Mouse (Mus musculus): Measurements from ENCODE around the gene Daam2. TPM values are rescaled to one million over a fixed set of nuclear protein-coding genes. Genes with fewer than 3 reads are reported as not detected.

The Daam2 gene
- total and polyA plus RNA-seq, 3 experiments: 0.04 to 0.41 TPM; not detected in 1

GRCm38 (mm10) chr17:49423872-49424271, 140.3 kb downstream of the Daam2 start:
- Histone ChIP-seq H3K27ac (ENCODE audit: insufficient read depth, low read depth) (no peak overlapping the region), H3K4me2 (ENCODE audit: insufficient read depth, low read depth, poor library complexity, severe bottlenecking) (no peak overlapping the region), H3K4me3 (replicated peaks in 1 of 3; ENCODE audit: low read depth in 2 of 3, low read length in 2 of 3, poor library complexity in 1 of 3) (no peak overlapping the region), H3K36me3 (replicated peaks in 1 of 2; ENCODE audit: control insufficient read depth in 1 of 2, insufficient read depth in 1 of 2, low read length in 1 of 2) (no peaks in the 10 kb centered on the region), H3K4me1 (ENCODE audit: control insufficient read depth in 1 of 2, insufficient read depth in 2 of 2) (peaks cover 6 to 14% of the 10 kb centered on the region in 2 experiments; a peak in 3 of 4 replicates), H3K9me3 (replicated peaks; ENCODE audit: low read length) (no peaks in the 10 kb centered on the region), H3K79me2 (replicated peaks; ENCODE audit: control insufficient read depth, extremely low read depth, insufficient read depth, poor library complexity, severe bottlenecking) (no peaks in the 10 kb centered on the region), H3K27me3 (replicated peaks) (peaks cover 15% of the 10 kb centered on the region), H3K9ac (ENCODE audit: insufficient read depth, low read depth) (no peak overlapping the region)
- DNase-seq (ENCODE audit: extremely low read depth): no peak
- in situ Hi-C loops (cut with MboI; ENCODE audit: low pct_ligation_motif_present, low pct_unique_long_range_greater_than_20kb, low sequenced_read_pairs): loop anchor here (25.0 kb wide), 1 partner anchor 962 kb away; the partner anchor contains the start of genes Tspo2 and Unc5cl
- TF ChIP-seq TBP (conservative IDR thresholded peaks at IDR 0.05; ENCODE audit: low read depth, low read length) (no peak), POLR2AphosphoS2 (IDR thresholded peaks at IDR 0.05; ENCODE audit: low read depth, low read length) (no peak), HCFC1 (IDR thresholded peaks at IDR 0.05; ENCODE audit: low read depth, low read length) (no peak), ZMIZ1 (IDR thresholded peaks at IDR 0.05; ENCODE audit: low read depth, low read length) (no peak), JUND (conservative IDR thresholded peaks at IDR 0.05; ENCODE audit: low read depth, low read length) (no peak), USF2 (conservative IDR thresholded peaks at IDR 0.05; ENCODE audit: low read depth, low read length) (no peak), UBTF (IDR thresholded peaks at IDR 0.05; ENCODE audit: low read depth, low read length) (no peak), MXI1 (IDR thresholded peaks at IDR 0.05; ENCODE audit: low read depth, low read length) (no peak), TCF12 (IDR thresholded peaks at IDR 0.05; ENCODE audit: low read depth, low read length) (no peak), E2F4 (IDR thresholded peaks at IDR 0.05; ENCODE audit: insufficient replicate concordance, low read depth, low read length) (no peak), RCOR1 (conservative IDR thresholded peaks at IDR 0.05; ENCODE audit: low read depth, low read length) (no peak), ETS1 (conservative IDR thresholded peaks at IDR 0.05; ENCODE audit: low read depth, low read length) (no peak), CTCF (conservative IDR thresholded peaks at IDR 0.05 in 1 of 2, IDR thresholded peaks at IDR 0.05 in 1 of 2; ENCODE audit: low read depth in 2 of 2, low read length in 2 of 2) (no peak), KAT2A (IDR thresholded peaks at IDR 0.05; ENCODE audit: insufficient replicate concordance, low read length) (no peak), GABPA (IDR thresholded peaks at IDR 0.05; ENCODE audit: insufficient replicate concordance, low read depth, low read length) (no peak), MYC (IDR thresholded peaks at IDR 0.05; ENCODE audit: low read depth, low read length) (no peak), PAX5 (IDR thresholded peaks at IDR 0.05; ENCODE audit: low read length) (no peak), MAZ (IDR thresholded peaks at IDR 0.05; ENCODE audit: low read depth, low read length) (no peak)
- dilution Hi-C loops (cut with MboI; ENCODE audit: extremely low pct_ligation_motif_present, extremely low pct_unique_long_range_greater_than_20kb, low sequenced_read_pairs): no loop called here

GRCm38 (mm10) chr17:49423067-49423325, 141.1 kb downstream of the Daam2 start:
- H3K27me3 ChIP-seq (replicated peaks): peaks cover 21% of the 10 kb centered on the region
- dilution Hi-C loops (cut with MboI; ENCODE audit: extremely low pct_ligation_motif_present, extremely low pct_unique_long_range_greater_than_20kb, low sequenced_read_pairs): no loop called here
- H3K4me2 ChIP-seq (ENCODE audit: insufficient read depth, low read depth, poor library complexity, severe bottlenecking): no peak overlapping the region
- in situ Hi-C loops (cut with MboI; ENCODE audit: low pct_ligation_motif_present, low pct_unique_long_range_greater_than_20kb, low sequenced_read_pairs): loop anchor here (25.0 kb wide), 1 partner anchor 961 kb away; the partner anchor contains the start of genes Tspo2 and Unc5cl
- H3K9ac ChIP-seq (ENCODE audit: insufficient read depth, low read depth): no peak overlapping the region
- H3K36me3 ChIP-seq (replicated peaks in 1 of 2; ENCODE audit: control insufficient read depth in 1 of 2, insufficient read depth in 1 of 2, low read length in 1 of 2): no peaks in the 10 kb centered on the region
- H3K9me3 ChIP-seq (replicated peaks; ENCODE audit: low read length): no peaks in the 10 kb centered on the region
- no peaks in the 10 kb centered on the region for H3K79me2 ChIP-seq (replicated peaks; ENCODE audit: control insufficient read depth, extremely low read depth, insufficient read depth, poor library complexity, severe bottlenecking)
- no peak for DNase-seq (ENCODE audit: extremely low read depth)
- H3K27ac ChIP-seq (ENCODE audit: insufficient read depth, low read depth): no peak overlapping the region
- no peak for TF ChIP-seq POLR2AphosphoS2 (IDR thresholded peaks at IDR 0.05; ENCODE audit: low read depth, low read length)
- H3K4me1 ChIP-seq (ENCODE audit: control insufficient read depth in 1 of 2, insufficient read depth in 2 of 2): peaks cover 6 to 14% of the 10 kb centered on the region in 2 experiments; a peak in 3 of 4 replicates
- H3K4me3 ChIP-seq (replicated peaks in 1 of 3; ENCODE audit: low read depth in 2 of 3, low read length in 2 of 3, poor library complexity in 1 of 3): no peak overlapping the region
